Mouse (Mus musculus): Measurements from ENCODE around the gene Speg. TPM values are rescaled to one million over a fixed set of nuclear protein-coding genes. Genes with fewer than 3 reads are reported as not detected.

Gene Speg
- total RNA-seq, 1 experiment = 31.2 TPM

DNA sequence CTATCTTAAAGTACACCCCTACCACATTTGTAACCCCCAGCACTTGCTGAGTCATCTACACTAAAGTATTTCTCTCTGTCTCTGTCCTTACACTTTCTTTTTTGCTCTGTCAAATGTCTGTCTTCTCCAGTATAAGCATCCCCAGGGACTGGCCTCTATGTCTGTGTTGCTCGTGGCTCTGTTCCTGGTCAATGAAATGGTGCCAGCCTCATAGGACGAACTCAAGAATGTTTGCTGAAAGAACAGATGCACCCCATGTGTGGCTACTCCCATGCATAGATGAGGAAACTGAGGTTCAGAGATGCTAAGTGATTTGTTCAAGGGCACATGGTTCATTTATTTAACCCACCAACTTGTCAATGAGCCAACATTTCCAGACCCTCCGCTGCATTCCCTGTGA is 2.6 kb upstream of the Speg start:
- H3K27ac ChIP-seq (ENCODE audit: insufficient read depth, low read depth, low read length, poor library complexity, severe bottlenecking) = no peak overlapping the region
- H3K36me3 ChIP-seq (ENCODE audit: control insufficient read depth, insufficient read depth, low read length, poor library complexity, severe bottlenecking) = no peaks in the 10 kb centered on the region
- no peaks in the 10 kb centered on the region for H3K9me3 ChIP-seq (ENCODE audit: control insufficient read depth, insufficient read depth, low read depth, low read length)
- in situ Hi-C loops (cut with MboI; ENCODE audit: low sequenced_read_pairs in 2 of 2, unreplicated experiment in 2 of 2) = no loop called here
- H3K4me1 ChIP-seq (ENCODE audit: control insufficient read depth in 2 of 2, insufficient read depth in 2 of 2, low read length in 2 of 2, poor library complexity in 1 of 2) = peaks cover 0 to 20% of the 10 kb centered on the region in 2 experiments; a peak in 2 of 4 replicates
- no peak overlapping the region for H3K4me3 ChIP-seq (ENCODE audit: insufficient read depth in 1 of 2, low read depth in 1 of 2, low read length in 2 of 2, poor library complexity in 1 of 2, severe bottlenecking in 1 of 2)
- TF ChIP-seq ZC3H11A (IDR thresholded peaks at IDR 0.05; ENCODE audit: borderline replicate concordance, low read depth, low read length) = no peak
- no peak for TF ChIP-seq MAFK (IDR thresholded peaks at IDR 0.05; ENCODE audit: insufficient read depth, low read depth, low read length)
- no peak for TF ChIP-seq HCFC1 (IDR thresholded peaks at IDR 0.05; ENCODE audit: borderline replicate concordance, insufficient read depth, low read length)
- TF ChIP-seq CHD2 (IDR thresholded peaks at IDR 0.05; ENCODE audit: low read depth, low read length) = no peak
- no peak for TF ChIP-seq ZNF384 (IDR thresholded peaks at IDR 0.05; ENCODE audit: low read depth, low read length)
- H3K9ac ChIP-seq (ENCODE audit: insufficient read depth, low read depth, low read length, poor library complexity, severe bottlenecking) = no peak overlapping the region
- no peak for DNase-seq (ENCODE audit: low read depth, low spot score)

GRCm38 (mm10) chr1:75373276-75373675 is 1.8 kb upstream of the Speg start:
- Histone ChIP-seq H3K9ac (ENCODE audit: insufficient read depth, low read depth, low read length, poor library complexity, severe bottlenecking) (no peak overlapping the region), H3K4me3 (ENCODE audit: insufficient read depth in 1 of 2, low read depth in 1 of 2, low read length in 2 of 2, poor library complexity in 1 of 2, severe bottlenecking in 1 of 2) (no peak overlapping the region), H3K9me3 (ENCODE audit: control insufficient read depth, insufficient read depth, low read depth, low read length) (no peaks in the 10 kb centered on the region), H3K36me3 (ENCODE audit: control insufficient read depth, insufficient read depth, low read length, poor library complexity, severe bottlenecking) (no peaks in the 10 kb centered on the region), H3K27ac (ENCODE audit: insufficient read depth, low read depth, low read length, poor library complexity, severe bottlenecking) (no peak overlapping the region), H3K4me1 (ENCODE audit: control insufficient read depth in 2 of 2, insufficient read depth in 2 of 2, low read length in 2 of 2, poor library complexity in 1 of 2) (peaks cover 0 to 20% of the 10 kb centered on the region in 2 experiments; a peak in 2 of 4 replicates)
- DNase-seq (ENCODE audit: low read depth, low spot score) = no peak
- in situ Hi-C loops (cut with MboI; ENCODE audit: low sequenced_read_pairs in 2 of 2, unreplicated experiment in 2 of 2) = no loop called here
- TF ChIP-seq ZC3H11A (IDR thresholded peaks at IDR 0.05; ENCODE audit: borderline replicate concordance, low read depth, low read length) (no peak), HCFC1 (IDR thresholded peaks at IDR 0.05; ENCODE audit: borderline replicate concordance, insufficient read depth, low read length) (no peak)

DNA sequence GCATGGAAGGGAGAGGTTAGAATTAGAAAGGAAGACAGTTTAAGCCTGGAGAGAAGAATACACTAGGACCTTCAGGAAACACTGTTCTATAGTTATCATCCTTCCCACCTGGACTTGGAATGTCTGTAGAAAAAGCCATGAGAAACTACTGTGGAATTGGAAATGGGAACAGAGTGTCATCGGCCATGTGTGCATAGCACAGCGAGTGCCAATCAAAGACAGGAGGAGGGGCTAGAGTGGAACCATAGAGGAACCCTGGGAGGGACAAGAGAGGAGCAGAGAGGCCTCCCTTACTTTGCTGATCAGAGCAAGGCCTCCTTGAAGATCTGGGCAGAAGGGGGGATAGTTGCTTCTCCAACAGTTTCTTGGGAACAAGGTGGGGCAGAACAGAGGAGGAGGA is 4.1 kb downstream of the Speg start:
- in situ Hi-C loops (cut with MboI; ENCODE audit: low sequenced_read_pairs in 2 of 2, unreplicated experiment in 2 of 2) = no loop called here
- Histone ChIP-seq H3K9ac (ENCODE audit: insufficient read depth, low read depth, low read length, poor library complexity, severe bottlenecking) (no peak overlapping the region), H3K9me3 (ENCODE audit: control insufficient read depth, insufficient read depth, low read depth, low read length) (no peaks in the 10 kb centered on the region), H3K27ac (ENCODE audit: insufficient read depth, low read depth, low read length, poor library complexity, severe bottlenecking) (no peak overlapping the region), H3K4me3 (ENCODE audit: insufficient read depth in 1 of 2, low read depth in 1 of 2, low read length in 2 of 2, poor library complexity in 1 of 2, severe bottlenecking in 1 of 2) (no peak overlapping the region), H3K36me3 (ENCODE audit: control insufficient read depth, insufficient read depth, low read length, poor library complexity, severe bottlenecking) (no peaks in the 10 kb centered on the region), H3K4me1 (ENCODE audit: control insufficient read depth in 2 of 2, insufficient read depth in 2 of 2, low read length in 2 of 2, poor library complexity in 1 of 2) (peaks cover 4 to 17% of the 10 kb centered on the region in 2 experiments)
- DNase-seq (ENCODE audit: low read depth, low spot score) = no peak
- TF ChIP-seq MAFK (IDR thresholded peaks at IDR 0.05; ENCODE audit: insufficient read depth, low read depth, low read length) (no peak), ZC3H11A (IDR thresholded peaks at IDR 0.05; ENCODE audit: borderline replicate concordance, low read depth, low read length) (no peak), ZNF384 (IDR thresholded peaks at IDR 0.05; ENCODE audit: low read depth, low read length) (no peak), HCFC1 (IDR thresholded peaks at IDR 0.05; ENCODE audit: borderline replicate concordance, insufficient read depth, low read length) (no peak)

DNA sequence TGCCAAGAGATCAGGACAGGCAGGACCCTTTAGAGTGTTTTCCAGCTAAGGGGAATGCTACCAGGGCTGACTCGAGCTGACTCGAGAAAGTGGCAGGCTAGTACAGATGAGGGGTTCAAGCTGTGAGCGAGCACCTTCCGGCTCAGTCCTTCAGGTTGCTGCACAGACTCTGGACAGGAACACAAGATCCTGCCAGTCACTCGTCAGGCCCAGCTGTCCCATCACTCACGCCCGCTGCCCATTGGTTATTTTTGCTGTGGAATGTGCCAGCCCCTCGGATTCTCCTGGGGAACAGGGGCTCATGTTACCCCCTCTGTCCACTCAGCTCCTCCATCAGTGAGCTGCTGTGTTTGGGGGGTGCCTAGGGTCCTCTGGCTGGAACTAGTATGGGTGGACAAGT is 4.8 kb downstream of the Speg start:
- Histone ChIP-seq H3K27ac (ENCODE audit: insufficient read depth, low read depth, low read length, poor library complexity, severe bottlenecking) (no peak overlapping the region), H3K4me3 (ENCODE audit: insufficient read depth in 1 of 2, low read depth in 1 of 2, low read length in 2 of 2, poor library complexity in 1 of 2, severe bottlenecking in 1 of 2) (no peak overlapping the region), H3K36me3 (ENCODE audit: control insufficient read depth, insufficient read depth, low read length, poor library complexity, severe bottlenecking) (no peaks in the 10 kb centered on the region), H3K9me3 (ENCODE audit: control insufficient read depth, insufficient read depth, low read depth, low read length) (no peaks in the 10 kb centered on the region), H3K9ac (ENCODE audit: insufficient read depth, low read depth, low read length, poor library complexity, severe bottlenecking) (no peak overlapping the region), H3K4me1 (ENCODE audit: control insufficient read depth in 2 of 2, insufficient read depth in 2 of 2, low read length in 2 of 2, poor library complexity in 1 of 2) (peaks cover 4 to 11% of the 10 kb centered on the region in 2 experiments)
- no peak for DNase-seq (ENCODE audit: low read depth, low spot score)
- in situ Hi-C loops (cut with MboI; ENCODE audit: low sequenced_read_pairs in 2 of 2, unreplicated experiment in 2 of 2) = no loop called here
- no peak for TF ChIP-seq HCFC1 (IDR thresholded peaks at IDR 0.05; ENCODE audit: borderline replicate concordance, insufficient read depth, low read length)
- TF ChIP-seq MAFK (IDR thresholded peaks at IDR 0.05; ENCODE audit: insufficient read depth, low read depth, low read length) = no peak
- TF ChIP-seq ZC3H11A (IDR thresholded peaks at IDR 0.05; ENCODE audit: borderline replicate concordance, low read depth, low read length) = no peak
- TF ChIP-seq ZNF384 (IDR thresholded peaks at IDR 0.05; ENCODE audit: low read depth, low read length) = no peak
- TF ChIP-seq CHD2 (IDR thresholded peaks at IDR 0.05; ENCODE audit: low read depth, low read length) = no peak

- Histone ChIP-seq H3K27ac (ENCODE audit: insufficient read depth, low read depth, low read length, poor library complexity, severe bottlenecking) (no peak overlapping the region), H3K4me3 (ENCODE audit: insufficient read depth in 1 of 2, low read depth in 1 of 2, low read length in 2 of 2, poor library complexity in 1 of 2, severe bottlenecking in 1 of 2) (peak overlapping the region in 1 of 2 experiments; percentile 85; a peak in 2 of 4 replicates), H3K9ac (ENCODE audit: insufficient read depth, low read depth, low read length, poor library complexity, severe bottlenecking) (no peak overlapping the region), H3K9me3 (ENCODE audit: control insufficient read depth, insufficient read depth, low read depth, low read length) (no peaks in the 10 kb centered on the region), H3K4me1 (ENCODE audit: control insufficient read depth in 2 of 2, insufficient read depth in 2 of 2, low read length in 2 of 2, poor library complexity in 1 of 2) (peaks cover 4 to 9% of the 10 kb centered on the region in 2 experiments), H3K36me3 (ENCODE audit: control insufficient read depth, insufficient read depth, low read length, poor library complexity, severe bottlenecking) (peaks cover 2% of the 10 kb centered on the region; the same call in 1 of the 2 replicates)
- in situ Hi-C loops (cut with MboI; ENCODE audit: low sequenced_read_pairs in 2 of 2, unreplicated experiment in 2 of 2) = no loop called here
- no peak for DNase-seq (ENCODE audit: low read depth, low spot score)
- TF ChIP-seq ZC3H11A (IDR thresholded peaks at IDR 0.05; ENCODE audit: borderline replicate concordance, low read depth, low read length) = no peak
- no peak for TF ChIP-seq CHD2 (IDR thresholded peaks at IDR 0.05; ENCODE audit: low read depth, low read length)
- TF ChIP-seq HCFC1 (IDR thresholded peaks at IDR 0.05; ENCODE audit: borderline replicate concordance, insufficient read depth, low read length) = no peak
- no peak for TF ChIP-seq MAFK (IDR thresholded peaks at IDR 0.05; ENCODE audit: insufficient read depth, low read depth, low read length)
- TF ChIP-seq ZNF384 (IDR thresholded peaks at IDR 0.05; ENCODE audit: low read depth, low read length) = no peak
These were observed 5.9 kb downstream of the Speg start for GRCm38 (mm10) chr1:75380951-75381350.

Data from ES-E14 (cell line).